16 mouse cellular contexts compared by ENCODE assay signal in genomic region chr2:144679394-144679793, GRCm38 (mm10).
DNase-seq lines count a peak whose midpoint lies in the region; ATAC-seq lines count a peak whose summit lies in the region.
"Had no signal": no experiment of that assay in that cellular context is flagged by ENCODE, and none has a peak within 500 bp of the region (broad histone marks: within the 10 kb centered on the region; RNA-seq: fewer than 3 reads in every experiment).

No protein-coding gene starts in this region.

- peaks cover 4% of the 10 kb centered on the region; the same call in 1 of the 2 replicates for H3K4me1 ChIP-seq in hindbrain, embryonic 16.5 days (ENCODE audit: control insufficient read depth, insufficient read depth, low read depth, low read length)
- peaks cover 14% of the 10 kb centered on the region for H3K4me1 ChIP-seq in hindbrain, embryonic 12.5 days
- H3K4me1 ChIP-seq in embryonic facial prominence, embryonic 14.5 days (ENCODE audit: control insufficient read depth, insufficient read depth, low read length), result peaks cover 39% of the 10 kb centered on the region
- H3K4me1 ChIP-seq in neural tube, embryonic 13.5 days (replicated peaks), result peaks cover 29% of the 10 kb centered on the region

- no peaks in the 10 kb centered on the region for H3K27me3 ChIP-seq in hindbrain, embryonic 16.5 days (replicated peaks; ENCODE audit: control insufficient read depth, insufficient read depth, low read length)
- H3K27me3 ChIP-seq in hindbrain, embryonic 12.5 days, result no peaks in the 10 kb centered on the region
- H3K27me3 ChIP-seq in embryonic facial prominence, embryonic 14.5 days (replicated peaks; ENCODE audit: control insufficient read depth, insufficient read depth, low read length), result no peaks in the 10 kb centered on the region
- no peaks in the 10 kb centered on the region for H3K27me3 ChIP-seq in neural tube, embryonic 13.5 days

- H3K4me2 ChIP-seq in hindbrain, embryonic 16.5 days (ENCODE audit: low read length), result no peak overlapping the region
- H3K4me2 ChIP-seq in hindbrain, embryonic 12.5 days (replicated peaks), result no peak overlapping the region
- H3K4me2 ChIP-seq in embryonic facial prominence, embryonic 14.5 days (ENCODE audit: low read depth, low read length), result no peak overlapping the region
- H3K4me2 ChIP-seq in neural tube, embryonic 13.5 days, result no peak overlapping the region
- H3K4me2 ChIP-seq: midbrain, embryonic 11.5 days had no signal

- WGBS in hindbrain, embryonic 16.5 days, result 64% methylated on average over 3 of the region's 3 CpGs
- 57% methylated on average over 3 of the region's 3 CpGs for WGBS in hindbrain, embryonic 12.5 days
- 33% methylated on average over 3 of the region's 3 CpGs for WGBS in embryonic facial prominence, embryonic 14.5 days
- 76% methylated on average over 3 of the region's 3 CpGs for WGBS in neural tube, embryonic 13.5 days

- peak; percentile 67 for DNase-seq in embryonic facial prominence, embryonic 14.5 days (ENCODE audit: low spot score)
- DNase-seq in forelimb bud, embryonic 11.5 days (ENCODE audit: low read depth, low spot score), result peak; percentile 34
- DNase-seq in right cerebral cortex, postnatal 25 days, result no peak
- no peak for DNase-seq in retina, embryonic 14.5 days (ENCODE audit: low spot score)
- DNase-seq: cerebellum, adult 18-20 months; kidney, adult 8-10 months; liver; right cerebral cortex, postnatal 4 days; thymus, postnatal 14 days had no signal

- H3K4me3 ChIP-seq in hindbrain, embryonic 16.5 days (ENCODE audit: low read length), result no peak overlapping the region
- H3K4me3 ChIP-seq in hindbrain, embryonic 12.5 days, result no peak overlapping the region
- H3K4me3 ChIP-seq in embryonic facial prominence, embryonic 14.5 days (ENCODE audit: low read depth, low read length), result no peak overlapping the region
- no peak overlapping the region for H3K4me3 ChIP-seq in neural tube, embryonic 13.5 days
- H3K4me3 ChIP-seq: heart, embryonic 10.5 days; myocyte had no signal

- no peak overlapping the region for H3K9ac ChIP-seq in hindbrain, embryonic 16.5 days (ENCODE audit: low read depth, low read length)
- H3K9ac ChIP-seq in hindbrain, embryonic 12.5 days, result no peak overlapping the region
- no peak overlapping the region for H3K9ac ChIP-seq in embryonic facial prominence, embryonic 14.5 days (ENCODE audit: low read depth, low read length)
- no peak overlapping the region for H3K9ac ChIP-seq in neural tube, embryonic 13.5 days

- H3K36me3 ChIP-seq in hindbrain, embryonic 16.5 days (ENCODE audit: control insufficient read depth, insufficient read depth, low read length), result no peaks in the 10 kb centered on the region
- H3K36me3 ChIP-seq in hindbrain, embryonic 12.5 days, result no peaks in the 10 kb centered on the region
- no peaks in the 10 kb centered on the region for H3K36me3 ChIP-seq in embryonic facial prominence, embryonic 14.5 days (ENCODE audit: control insufficient read depth, insufficient read depth, low read length)
- H3K36me3 ChIP-seq in neural tube, embryonic 13.5 days, result no peaks in the 10 kb centered on the region
- H3K36me3 ChIP-seq: heart, embryonic 10.5 days had no signal

- H3K27ac ChIP-seq in hindbrain, embryonic 16.5 days (ENCODE audit: low read depth, low read length), result no peak overlapping the region
- no peak overlapping the region for H3K27ac ChIP-seq in hindbrain, embryonic 12.5 days
- H3K27ac ChIP-seq in embryonic facial prominence, embryonic 14.5 days (replicated peaks; ENCODE audit: low read depth, low read length), result 0 out of 2 replicates have a peak overlapping the region, but pooled peaks have one; percentile 15
- H3K27ac ChIP-seq in neural tube, embryonic 13.5 days (replicated peaks), result peak overlapping the region; percentile 38
- H3K27ac ChIP-seq: heart, embryonic 10.5 days had no signal

- 0 out of 2 replicates have a peak, but pooled peaks have one; percentile 21 for ATAC-seq in hindbrain, embryonic 16.5 days
- ATAC-seq in hindbrain, embryonic 12.5 days (ENCODE audit: low FRiP score), result no peak
- ATAC-seq in embryonic facial prominence, embryonic 14.5 days (ENCODE audit: low read depth), result peak; percentile 66
- ATAC-seq in neural tube, embryonic 13.5 days (ENCODE audit: low read depth), result no peak

- H3K9me3 ChIP-seq in hindbrain, embryonic 16.5 days (ENCODE audit: control insufficient read depth, low read length), result no peaks in the 10 kb centered on the region
- H3K9me3 ChIP-seq in hindbrain, embryonic 12.5 days (replicated peaks), result no peaks in the 10 kb centered on the region
- H3K9me3 ChIP-seq in embryonic facial prominence, embryonic 14.5 days (ENCODE audit: control insufficient read depth, low read length), result no peaks in the 10 kb centered on the region
- H3K9me3 ChIP-seq in neural tube, embryonic 13.5 days, result no peaks in the 10 kb centered on the region
- H3K9me3 ChIP-seq: G1E; heart, embryonic 10.5 days had no signal

Comparison
In these comparisons a context has a peak if more than half of its experiments do, and no peak if none do; other contexts are left out.
1. ATAC-seq: peak in hindbrain, embryonic 16.5 days (single experiment) and embryonic facial prominence, embryonic 14.5 days (single experiment); none in hindbrain, embryonic 12.5 days (single experiment) and neural tube, embryonic 13.5 days (single experiment).
2. H3K27ac ChIP-seq: peak in embryonic facial prominence, embryonic 14.5 days (single experiment) and neural tube, embryonic 13.5 days (single experiment); none in hindbrain, embryonic 16.5 days (single experiment) and hindbrain, embryonic 12.5 days (single experiment).
3. DNase-seq: peak in embryonic facial prominence, embryonic 14.5 days (single experiment) and forelimb bud, embryonic 11.5 days (single experiment); none in right cerebral cortex, postnatal 25 days (single experiment) and retina, embryonic 14.5 days (single experiment).